Mouse (Mus musculus) heart, embryonic 12.5 days (tissue): ENCODE measurements around the gene Rbm15. TPM values are rescaled to one million over a fixed set of nuclear protein-coding genes. Genes with fewer than 3 reads are reported as not detected.

Source experiments
- ATAC-seq: fragments of 200-750 bp; cut with Nextera tagmentation; 2 replicates; pipeline ENCODE4 v1.8.0; 2017; ENCODE audit warnings: moderate TSS enrichment, moderate library complexity; ENCODE audit not compliant: insufficient number of reproducible peaks, low FRiP score
- H3K27ac ChIP-seq: fragments of 300-500 bp; sonication (generic); 2 replicates; pipeline ENCODE4 v1.5.1; 2016; ENCODE audit warnings: mild to moderate bottlenecking, moderate library complexity; ENCODE audit not compliant: poor library complexity, severe bottlenecking
- H3K27me3 ChIP-seq: fragments of 300-500 bp; sonication (generic); replicated peaks from 2 replicates; pipeline ENCODE4 v1.6.1; 2016; ENCODE audit warnings: mild to moderate bottlenecking, moderate library complexity
- H3K36me3 ChIP-seq: fragments of 300-500 bp; sonication (generic); 2 replicates; pipeline ENCODE4 v1.6.1; 2016; ENCODE audit warnings: mild to moderate bottlenecking, moderate library complexity
- H3K4me1 ChIP-seq: fragments of 300-500 bp; sonication (generic); replicated peaks from 2 replicates; pipeline ENCODE4 v1.6.1; 2016; ENCODE audit warnings: mild to moderate bottlenecking
- H3K4me2 ChIP-seq: fragments of 300-500 bp; sonication (generic); 2 replicates; pipeline ENCODE4 v1.6.1; 2016; ENCODE audit warnings: mild to moderate bottlenecking, moderate library complexity
- H3K4me3 ChIP-seq: fragments of 300-500 bp; sonication (generic); 2 replicates; pipeline ENCODE4 v1.5.1; 2016; ENCODE audit warnings: mild to moderate bottlenecking
- H3K9ac ChIP-seq: fragments of 300-500 bp; sonication (generic); 2 replicates; pipeline ENCODE4 v1.6.1; 2016; ENCODE audit warnings: mild to moderate bottlenecking, moderate library complexity
- H3K9me3 ChIP-seq: fragments of 300-500 bp; sonication (generic); replicated peaks from 2 replicates; pipeline ENCODE4 v1.6.1; 2016; ENCODE audit warnings: mild to moderate bottlenecking, moderate library complexity
- WGBS: fragments of 180-500 bp; shearing (Covaris S2); methylation state at CpG from one replicate; pipeline ENCODE4 v1.1.7; 2016; 5-methylcytosine and 5-hydroxymethylcytosine counted together
- polyA plus RNA-seq: library from polyadenylated mRNA; unstranded; fragments of >200 nt; fragmentation: Nextera tagmentation; extraction: Ambion mirVana; gene quantifications from 2 replicates; pipeline ENCODE4 v1.2.1, GENCODE M21; 2016

The Rbm15 gene
- polyA plus RNA-seq, 1 experiment from 2014 or later: 12.8 TPM

GRCm38 (mm10) chr3:107356964-107357441 is 23.5 kb upstream of the Rbm15 start:
- Histone ChIP-seq H3K4me3 (no peak overlapping the region), H3K9me3 (no peaks in the 10 kb centered on the region), H3K4me1 (peaks cover 9% of the 10 kb centered on the region), H3K9ac (no peak overlapping the region), H3K4me2 (peak overlapping the region; percentile 58), H3K36me3 (no peaks in the 10 kb centered on the region), H3K27ac (no peak overlapping the region), H3K27me3 (no peaks in the 10 kb centered on the region)
- ATAC-seq: peak; percentile 78
- under 1% methylated on average over 11 of the region's 11 CpGs for WGBS

DNA sequence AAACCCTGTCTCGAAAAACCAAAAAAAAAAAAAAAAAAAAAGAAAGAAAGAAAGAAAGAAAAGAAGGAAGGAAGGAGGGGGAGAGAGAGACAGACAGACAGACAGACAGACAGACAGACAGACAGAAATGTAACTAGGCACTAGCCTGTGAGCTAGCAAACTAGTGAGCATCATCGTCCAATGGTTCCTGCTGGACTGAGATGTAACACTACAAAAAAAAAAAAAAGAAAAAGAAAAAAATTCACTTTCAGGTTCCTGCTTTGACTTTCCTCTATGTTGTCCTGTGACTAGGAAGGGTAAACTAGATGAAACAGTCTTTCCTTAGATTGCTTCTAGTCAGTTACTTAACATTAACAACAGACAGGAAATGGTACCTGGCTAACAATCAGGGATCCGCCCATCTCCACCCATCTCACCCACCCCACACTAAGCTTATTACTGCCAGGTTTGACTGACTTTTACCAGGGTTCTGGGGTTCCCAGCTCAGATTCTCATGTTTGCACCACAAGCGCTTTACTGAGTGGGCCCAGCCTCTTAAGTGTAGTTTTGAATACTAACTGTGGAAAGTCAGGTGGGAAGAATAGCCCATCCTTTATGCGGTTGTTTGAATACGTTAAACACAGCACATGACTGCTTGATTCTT is 22.3 kb upstream of the Rbm15 start:
- WGBS: 79% methylated on average over 6 of the region's 6 CpGs
- no peak overlapping the region for H3K4me3 ChIP-seq
- H3K27ac ChIP-seq: no peak overlapping the region
- no peaks in the 10 kb centered on the region for H3K27me3 ChIP-seq
- no peaks in the 10 kb centered on the region for H3K9me3 ChIP-seq
- peaks cover 9% of the 10 kb centered on the region for H3K4me1 ChIP-seq
- H3K9ac ChIP-seq: no peak overlapping the region
- no peak overlapping the region for H3K4me2 ChIP-seq
- ATAC-seq: no peak
- H3K36me3 ChIP-seq: no peaks in the 10 kb centered on the region

- no peak for ATAC-seq
- no peaks in the 10 kb centered on the region for H3K4me1 ChIP-seq
- no peaks in the 10 kb centered on the region for H3K27me3 ChIP-seq
- H3K9ac ChIP-seq: no peak overlapping the region
- no peaks in the 10 kb centered on the region for H3K9me3 ChIP-seq
- H3K4me3 ChIP-seq: no peak overlapping the region
- 60% methylated on average over 3 of the region's 3 CpGs for WGBS
- no peak overlapping the region for H3K4me2 ChIP-seq
- no peak overlapping the region for H3K27ac ChIP-seq
- H3K36me3 ChIP-seq: no peaks in the 10 kb centered on the region
These were observed 18.2 kb upstream of the Rbm15 start for GRCm38 (mm10) chr3:107351706-107352105.

DNA sequence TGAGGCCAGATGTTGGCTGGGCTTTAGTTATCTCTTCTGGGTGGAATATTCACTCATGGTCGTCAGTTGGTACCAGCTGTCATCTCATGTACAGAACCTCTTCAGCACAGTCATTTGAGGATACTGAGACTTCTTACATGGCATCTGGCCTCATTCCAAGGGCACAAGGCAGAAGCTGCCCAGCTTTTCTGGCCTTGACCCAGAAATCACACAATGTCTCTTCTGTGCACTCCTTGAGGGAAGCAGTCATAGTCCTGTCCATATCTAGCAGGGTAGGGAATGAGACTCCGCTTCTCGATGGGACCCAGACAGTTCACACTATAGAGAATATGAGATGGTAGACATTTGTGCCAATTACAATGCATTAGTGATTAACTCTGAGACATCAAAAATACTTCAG is 15.5 kb upstream of the Rbm15 start:
- Histone ChIP-seq H3K4me3 (no peak overlapping the region), H3K4me2 (no peak overlapping the region), H3K9ac (no peak overlapping the region), H3K27me3 (no peaks in the 10 kb centered on the region; the same call in 1 of the 2 replicates), H3K4me1 (peaks cover 4% of the 10 kb centered on the region; the same call in 1 of the 2 replicates), H3K36me3 (no peaks in the 10 kb centered on the region), H3K9me3 (no peaks in the 10 kb centered on the region), H3K27ac (no peak overlapping the region)
- 61% methylated on average over 3 of the region's 3 CpGs for WGBS
- no peak for ATAC-seq

DNA sequence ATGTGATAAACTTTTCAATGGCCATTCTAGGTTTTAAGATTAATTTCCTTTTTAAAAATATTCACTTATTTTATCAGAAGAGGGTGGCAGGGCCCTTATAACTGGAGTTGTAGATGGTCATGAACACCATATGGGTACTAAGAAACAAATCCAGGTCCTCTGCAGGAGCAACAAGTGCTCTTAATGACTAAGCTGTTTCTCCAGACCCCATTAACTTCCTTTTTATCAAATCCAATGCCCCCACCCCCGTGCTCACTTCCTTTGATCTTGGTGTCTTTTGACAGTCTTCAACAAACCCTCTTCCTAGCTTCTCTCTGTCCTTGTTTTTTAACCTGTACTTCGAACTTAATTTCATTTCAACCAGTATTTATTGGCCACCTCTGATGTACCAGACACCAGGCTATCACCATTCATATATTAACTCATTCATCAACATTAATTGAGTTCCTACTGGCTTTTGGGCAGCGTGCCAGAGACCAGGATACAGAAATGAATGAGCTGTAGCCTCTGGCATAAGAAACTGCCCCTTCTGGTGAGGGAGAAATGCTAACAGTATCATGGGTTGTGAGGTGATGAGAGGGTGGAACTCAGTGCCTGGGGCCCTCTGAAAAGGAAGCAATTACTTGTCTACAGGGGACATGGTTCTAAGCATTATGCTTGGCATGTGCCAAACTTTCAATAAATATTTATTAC is 11.7 kb upstream of the Rbm15 start:
- ATAC-seq: no peak
- Histone ChIP-seq H3K4me3 (no peak overlapping the region), H3K4me1 (peaks cover 4% of the 10 kb centered on the region; the same call in 1 of the 2 replicates), H3K9ac (no peak overlapping the region), H3K36me3 (no peaks in the 10 kb centered on the region), H3K9me3 (no peaks in the 10 kb centered on the region), H3K27me3 (no peaks in the 10 kb centered on the region; the same call in 1 of the 2 replicates), H3K27ac (no peak overlapping the region), H3K4me2 (no peak overlapping the region)
- WGBS: 48% methylated on average over 3 of the region's 3 CpGs

DNA sequence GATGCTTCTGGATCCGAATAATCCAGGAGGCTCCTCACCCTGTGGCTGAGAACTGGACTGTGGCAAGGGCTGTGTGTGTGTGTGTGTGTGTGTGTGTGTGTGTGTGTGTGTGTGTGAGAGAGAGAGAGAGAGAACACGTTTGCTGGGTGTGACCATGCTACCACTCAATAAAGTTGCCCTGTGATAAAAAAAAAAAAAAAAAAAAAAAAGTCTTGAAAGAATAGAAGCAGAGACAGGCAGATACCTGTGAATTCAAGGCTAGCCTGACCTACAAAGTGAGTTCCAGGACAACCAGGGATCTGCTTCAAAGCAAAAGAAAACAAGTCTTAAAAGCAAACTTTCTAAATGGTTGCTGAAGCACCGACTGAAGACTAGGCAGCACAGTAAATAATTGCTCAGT is 10.5 kb upstream of the Rbm15 start:
- WGBS: 36% methylated on average over 3 of the region's 3 CpGs
- Histone ChIP-seq H3K27me3 (no peaks in the 10 kb centered on the region; the same call in 1 of the 2 replicates), H3K4me3 (no peak overlapping the region), H3K4me1 (peaks cover 4% of the 10 kb centered on the region; the same call in 1 of the 2 replicates), H3K36me3 (no peaks in the 10 kb centered on the region), H3K27ac (no peak overlapping the region), H3K9ac (no peak overlapping the region), H3K9me3 (no peaks in the 10 kb centered on the region), H3K4me2 (no peak overlapping the region)
- ATAC-seq: no peak

- Histone ChIP-seq H3K36me3 (peaks cover 14% of the 10 kb centered on the region), H3K4me1 (peaks cover 20% of the 10 kb centered on the region), H3K27ac (peak overlapping the region; percentile 100), H3K9ac (peak overlapping the region; percentile 90), H3K4me2 (peak overlapping the region; percentile 86), H3K27me3 (no peaks in the 10 kb centered on the region), H3K9me3 (no peaks in the 10 kb centered on the region), H3K4me3 (peak overlapping the region; percentile 94)
- no peak for ATAC-seq
- 9% methylated on average over 12 of the region's 12 CpGs for whole genome bisulfite sequencing
These were observed 895 bp upstream of the Rbm15 start for GRCm38 (mm10) chr3:107334202-107334934.

DNA sequence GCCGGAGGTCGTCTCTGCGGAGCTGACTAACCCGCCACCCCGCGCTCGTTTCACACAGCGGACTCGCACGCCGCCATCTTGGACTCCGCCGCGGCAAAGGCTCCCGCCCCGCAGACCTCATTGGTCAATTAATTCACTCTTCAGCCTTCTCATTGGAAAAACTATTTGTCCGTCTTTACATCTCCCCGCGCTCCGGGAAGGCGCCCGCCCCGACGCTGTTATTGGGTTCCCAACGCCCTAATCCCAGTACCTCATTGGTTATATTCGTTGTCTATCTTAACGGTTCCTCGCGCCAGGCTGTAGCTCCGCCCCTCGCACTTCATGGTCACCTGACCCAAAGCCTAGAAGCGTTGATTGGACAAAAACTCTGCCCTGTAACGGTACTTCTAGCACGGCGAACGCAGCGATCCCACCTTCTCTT is 503 bp downstream of the Rbm15 start:
- Histone ChIP-seq H3K36me3 (peaks cover 14% of the 10 kb centered on the region), H3K4me1 (peaks cover 20% of the 10 kb centered on the region), H3K4me3 (peak overlapping the region; percentile 94), H3K27ac (peak overlapping the region; percentile 100), H3K9ac (peak overlapping the region; percentile 94), H3K4me2 (peak overlapping the region; percentile 97), H3K9me3 (no peaks in the 10 kb centered on the region), H3K27me3 (no peaks in the 10 kb centered on the region)
- peak; percentile 94 for ATAC-seq
- WGBS: under 1% methylated on average over 37 of the region's 37 CpGs

DNA sequence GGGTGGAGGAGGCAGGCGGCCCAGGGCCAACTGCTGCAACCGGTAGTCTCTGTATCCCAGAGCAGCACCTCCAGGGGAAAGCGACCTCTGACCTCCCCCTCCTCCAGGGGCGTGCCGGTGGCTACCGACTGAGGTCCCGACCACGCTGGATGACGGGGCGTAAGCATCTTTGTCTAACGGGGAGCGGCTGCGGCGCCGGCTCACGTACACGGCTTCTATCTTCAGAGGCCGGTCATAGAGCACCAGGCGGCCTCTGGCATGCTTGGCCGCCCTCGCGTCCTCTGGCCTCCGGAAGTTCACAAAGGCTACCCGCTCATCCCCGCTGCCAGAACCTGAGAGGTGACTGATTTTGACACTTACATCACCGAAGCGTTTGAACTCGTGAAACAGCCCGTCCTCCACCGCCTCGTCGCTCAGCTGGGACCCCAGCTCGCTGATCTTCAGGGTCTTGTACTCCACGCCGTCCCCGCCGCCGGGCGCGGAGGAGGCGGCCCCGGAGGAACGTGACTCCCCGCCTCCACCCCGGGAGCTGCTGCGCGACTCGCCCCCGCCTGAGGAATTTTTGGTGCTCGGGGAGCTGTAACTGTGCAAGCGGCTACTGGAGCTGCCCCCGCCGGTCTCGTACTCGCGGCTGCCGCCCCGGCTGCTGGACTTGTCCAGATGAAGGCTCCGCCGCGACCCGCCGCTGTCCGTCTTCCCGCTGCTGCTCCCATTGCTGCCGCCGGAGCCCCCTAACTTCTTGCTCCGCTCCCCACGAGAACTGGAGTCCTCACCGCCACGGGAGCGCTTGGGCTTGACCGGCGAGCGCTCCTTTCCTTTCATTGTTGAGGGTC is 1.1 kb downstream of the Rbm15 start:
- peak overlapping the region; percentile 97 for H3K27ac ChIP-seq
- peaks cover 20% of the 10 kb centered on the region for H3K4me1 ChIP-seq
- H3K4me2 ChIP-seq: peak overlapping the region; percentile 97
- no peak for ATAC-seq
- H3K9me3 ChIP-seq: no peaks in the 10 kb centered on the region
- peak overlapping the region; percentile 94 for H3K9ac ChIP-seq
- H3K4me3 ChIP-seq: peak overlapping the region; percentile 94
- WGBS: under 1% methylated on average over 75 of the region's 75 CpGs
- no peaks in the 10 kb centered on the region for H3K27me3 ChIP-seq
- peaks cover 18% of the 10 kb centered on the region for H3K36me3 ChIP-seq

DNA sequence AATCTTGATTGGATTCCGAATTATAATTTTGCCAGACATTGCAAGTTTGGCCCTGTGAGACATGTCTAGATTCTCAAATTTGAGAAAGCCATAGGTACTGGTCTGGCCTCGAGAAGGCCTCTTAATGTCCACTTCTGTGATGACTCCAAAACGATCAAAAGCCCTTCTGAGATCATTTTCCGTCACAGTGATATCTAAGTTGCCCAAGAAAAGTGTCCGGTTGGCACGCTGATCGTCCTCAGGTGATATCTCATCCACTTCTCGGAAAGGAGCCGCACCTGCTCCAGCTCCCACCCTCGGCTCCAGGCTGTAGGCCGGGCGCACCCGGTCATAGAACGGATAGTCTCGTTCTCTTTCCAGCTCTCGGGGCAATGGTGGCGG is 1.7 kb downstream of the Rbm15 start:
- H3K4me2 ChIP-seq: peak overlapping the region; percentile 97
- H3K4me1 ChIP-seq: peaks cover 20% of the 10 kb centered on the region
- no peak for ATAC-seq
- peak overlapping the region; percentile 94 for H3K9ac ChIP-seq
- H3K4me3 ChIP-seq: peak overlapping the region; percentile 94
- H3K27me3 ChIP-seq: no peaks in the 10 kb centered on the region
- H3K27ac ChIP-seq: peak overlapping the region; percentile 97
- 19% methylated on average over 17 of the region's 17 CpGs for WGBS
- H3K9me3 ChIP-seq: no peaks in the 10 kb centered on the region
- peaks cover 18% of the 10 kb centered on the region for H3K36me3 ChIP-seq
